Mouse (Mus musculus): ENCODE measurements around the gene Zfp493.
A peak's percentile ranks its signal among the peaks of the same experiment; 100 is the strongest.
"Not testable (repeated sequence)": the region's sequence is repeated elsewhere in the genome, so short reads cannot be mapped to it uniquely, and the experiment has no call there.

Gene Zfp493

GRCm38 (mm10) chr13:67779265-67780221, at the start of gene Zfp493:
Zfp493 (plus strand) TSS chr13:67779693.
- DNase-seq = peak; percentile 76

DNA sequence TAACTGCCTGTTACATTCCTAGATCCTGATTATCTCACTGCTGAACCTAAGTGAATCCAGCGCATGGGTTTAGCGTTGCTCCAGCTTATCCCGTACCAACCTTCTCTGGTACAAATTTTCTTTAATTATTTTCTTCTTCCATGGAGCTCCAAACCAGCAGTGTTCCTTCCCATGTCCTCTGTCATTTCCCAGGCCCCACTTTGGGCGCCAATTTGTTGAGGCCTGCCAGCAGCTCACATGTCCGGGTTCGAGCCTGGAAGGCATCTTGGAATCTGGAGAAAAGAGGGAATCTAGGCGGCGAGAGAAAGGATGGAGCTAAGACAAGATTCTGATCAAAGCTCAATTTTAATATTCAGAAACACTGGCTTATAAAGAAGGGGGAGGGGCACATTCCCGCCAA, 45.1 kb upstream of the Zfp493 start:
- not testable (repeated sequence) for DNase-seq

DNA sequence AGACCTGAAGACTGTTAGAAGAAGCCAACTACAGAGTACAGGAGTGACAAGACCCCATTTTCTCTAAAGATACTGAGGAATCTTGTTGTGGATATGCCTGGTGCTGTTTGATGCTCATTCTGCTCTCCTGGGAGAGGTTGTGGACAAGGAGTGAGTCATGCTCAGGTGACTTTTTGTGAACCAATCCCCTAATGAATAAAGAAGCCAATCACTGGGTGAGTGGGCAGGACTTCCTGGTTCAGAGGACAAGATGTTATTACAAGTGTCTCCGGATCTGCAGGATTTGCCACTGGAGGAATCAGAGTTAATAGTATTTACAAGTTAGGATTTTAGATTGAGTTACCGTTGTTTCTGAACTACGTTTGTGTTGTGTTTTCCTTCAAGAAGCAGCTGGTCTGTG, 36.6 kb upstream of the Zfp493 start:
- DNase-seq = no peak

- no peak for DNase-seq
These were observed 35.6 kb upstream of the Zfp493 start for GRCm38 (mm10) chr13:67743896-67744295.

DNA sequence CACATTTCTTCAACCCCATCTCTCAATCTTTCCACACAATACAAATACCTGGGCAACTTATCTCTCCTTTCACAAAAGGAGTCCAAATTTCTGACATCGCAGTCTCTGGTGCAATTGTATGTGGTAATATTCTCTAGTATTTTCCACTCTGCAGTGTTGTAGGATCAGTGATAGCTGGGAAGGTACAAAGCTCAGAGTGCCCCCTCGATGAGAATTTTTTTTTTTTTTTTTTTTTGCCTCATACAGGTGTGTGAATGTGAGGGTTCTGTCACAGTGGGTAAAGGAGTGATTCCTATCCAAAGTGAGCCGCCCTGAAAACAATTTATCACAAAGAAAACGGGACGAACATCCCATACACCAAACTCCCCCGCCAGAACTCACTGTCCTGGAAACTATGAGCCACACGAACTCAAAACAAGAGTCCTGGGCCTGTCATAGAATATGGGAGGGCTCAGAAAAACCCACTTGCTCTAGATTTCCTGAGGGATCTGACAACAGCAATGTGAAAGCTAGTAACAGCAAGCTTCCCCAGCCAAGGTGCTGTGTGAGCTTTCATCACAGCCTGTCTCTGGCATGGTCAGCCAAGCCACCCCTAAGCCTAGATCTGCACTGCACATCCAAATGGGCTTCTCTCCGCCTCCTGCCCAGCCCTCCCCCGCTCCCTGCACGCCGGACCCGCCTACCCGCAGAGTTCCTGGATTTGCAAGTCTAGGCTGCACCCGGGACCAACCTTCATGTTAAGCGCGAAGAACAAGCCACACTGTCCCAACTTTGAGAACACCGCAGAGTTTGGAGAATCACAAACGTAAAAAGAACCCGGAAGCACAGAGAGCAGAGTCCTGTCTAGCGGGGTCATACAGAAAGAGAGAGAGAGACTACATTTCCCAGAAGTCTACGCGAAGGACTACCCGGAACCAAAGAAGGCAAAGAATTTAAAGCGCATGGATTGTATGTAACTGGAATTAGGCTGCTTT, 24.9 kb upstream of the Zfp493 start, which contains the start of gene Zfp85:
Gene Zfp85 (minus strand): TSS at position 896 of the 974 bp plus-strand sequence.
- peak; percentile 63 for DNase-seq

- DNase-seq = no peak
These were observed 23.7 kb upstream of the Zfp493 start for GRCm38 (mm10) chr13:67755761-67756160.

- no peak for DNase-seq
These were observed 19.5 kb upstream of the Zfp493 start for GRCm38 (mm10) chr13:67759966-67760365.

DNA sequence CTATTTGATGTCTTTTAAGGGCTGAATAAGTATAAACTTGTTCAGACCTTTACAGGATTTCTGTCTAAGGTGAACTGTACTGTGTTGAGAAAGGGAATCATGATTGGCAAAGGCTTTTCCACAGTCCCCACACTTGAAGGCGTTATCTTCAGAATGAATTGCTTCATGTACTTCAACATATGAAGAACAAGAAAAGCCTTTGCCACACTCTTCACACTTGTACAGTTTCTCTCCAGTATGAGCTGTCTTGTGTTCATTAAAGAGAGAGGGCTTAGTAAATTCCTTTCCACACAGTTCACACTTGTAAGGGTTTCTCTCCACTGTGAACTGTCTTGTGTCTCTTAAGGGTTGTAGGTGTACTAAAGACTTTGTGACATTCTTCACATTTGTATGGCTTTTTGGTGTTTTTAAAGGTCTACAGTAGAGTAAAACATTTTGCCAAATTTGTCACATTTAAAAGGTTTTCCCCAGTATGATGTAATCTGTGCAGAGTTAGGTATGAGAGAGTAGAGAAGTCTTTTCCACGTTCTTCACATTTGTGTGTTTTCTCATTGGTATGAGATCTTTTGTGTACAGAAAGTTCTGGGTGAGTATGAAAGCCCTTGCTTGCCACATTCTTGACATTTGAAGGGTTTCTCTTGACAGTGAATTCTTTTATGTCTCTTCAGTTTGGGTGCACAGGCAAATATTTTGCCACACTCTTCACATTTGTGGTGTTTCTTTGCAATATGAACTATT, 16.3 kb upstream of the Zfp493 start:
- DNase-seq = no peak

- DNase-seq = no peak
These were observed 12.5 kb downstream of the Zfp493 start for GRCm38 (mm10) chr13:67791921-67792455.

DNA sequence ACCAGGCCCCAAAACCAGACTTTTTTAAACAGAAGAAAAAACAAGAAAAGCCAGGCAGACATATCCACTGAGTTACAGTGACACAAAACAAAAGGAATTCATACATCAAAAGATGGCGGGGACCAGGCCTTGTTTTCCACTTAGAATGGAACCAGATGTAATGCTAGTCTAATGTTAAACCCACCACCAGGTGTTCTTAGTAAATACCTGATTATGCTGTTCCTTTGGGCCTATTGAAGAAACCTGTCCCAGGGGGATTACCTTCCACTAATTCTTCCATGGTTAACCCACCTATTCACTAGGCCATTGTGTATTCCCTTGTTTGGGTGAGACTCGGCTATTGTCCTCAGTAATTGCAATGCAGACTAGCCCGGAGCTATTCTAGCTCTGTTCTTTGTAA, 19.1 kb downstream of the Zfp493 start:
- no peak for DNase-seq

DNA sequence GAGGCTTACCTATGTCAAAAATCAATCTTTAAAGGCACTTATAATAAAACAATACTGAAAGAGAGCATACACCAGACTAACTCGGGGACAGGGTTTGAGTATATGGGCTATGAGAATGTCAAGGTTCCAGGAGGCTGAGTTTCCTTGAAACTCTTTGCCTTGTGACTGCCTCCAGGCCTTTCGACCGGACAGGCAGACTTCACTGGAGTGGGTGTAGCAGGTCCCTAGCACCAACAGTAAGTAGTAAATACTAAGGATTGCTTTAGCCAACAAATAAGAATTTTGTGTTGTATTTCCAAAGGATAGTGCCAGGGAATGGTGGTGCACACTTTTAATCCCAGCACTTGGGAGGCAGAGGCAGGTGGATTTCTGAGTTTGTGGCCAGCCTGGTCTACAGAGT, 19.7 kb downstream of the Zfp493 start:
- DNase-seq = not testable (repeated sequence)

DNA sequence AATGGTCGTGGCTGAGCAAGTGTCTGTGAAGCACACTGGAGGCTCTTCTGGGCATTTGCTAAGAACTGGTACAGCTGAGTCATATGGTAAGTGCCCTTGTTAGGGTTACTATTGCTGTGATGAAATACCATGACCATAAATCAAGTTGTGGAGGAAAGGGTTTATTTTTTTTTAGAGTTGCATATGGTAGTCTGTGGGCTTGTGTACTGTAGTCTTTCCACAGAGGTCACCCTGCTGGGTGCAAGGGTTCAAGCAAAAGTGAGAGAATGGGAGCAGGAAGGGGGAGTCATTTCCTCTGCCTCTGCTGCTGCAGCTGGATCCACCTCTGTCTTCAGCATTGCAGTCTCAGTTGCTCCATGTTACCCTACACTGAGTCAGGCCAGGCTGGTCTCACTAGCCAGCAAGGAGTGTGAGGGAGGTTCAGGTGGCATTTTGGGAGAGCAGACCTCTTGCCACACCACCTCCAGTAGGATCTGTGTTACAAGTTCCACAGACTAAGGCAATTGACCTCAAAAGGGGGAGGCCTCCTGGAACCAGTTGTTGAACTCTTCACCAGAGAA, 32.2 kb downstream of the Zfp493 start:
- DNase-seq = no peak

- DNase-seq = no peak
These were observed 33.6 kb downstream of the Zfp493 start for GRCm38 (mm10) chr13:67812961-67813709.

- peak; percentile 70 for DNase-seq
These were observed 34.5 kb downstream of the Zfp493 start, which contains the start of gene Zfp273 for GRCm38 (mm10) chr13:67813710-67814660. Zfp273 (plus strand) TSS chr13:67813740.

DNA sequence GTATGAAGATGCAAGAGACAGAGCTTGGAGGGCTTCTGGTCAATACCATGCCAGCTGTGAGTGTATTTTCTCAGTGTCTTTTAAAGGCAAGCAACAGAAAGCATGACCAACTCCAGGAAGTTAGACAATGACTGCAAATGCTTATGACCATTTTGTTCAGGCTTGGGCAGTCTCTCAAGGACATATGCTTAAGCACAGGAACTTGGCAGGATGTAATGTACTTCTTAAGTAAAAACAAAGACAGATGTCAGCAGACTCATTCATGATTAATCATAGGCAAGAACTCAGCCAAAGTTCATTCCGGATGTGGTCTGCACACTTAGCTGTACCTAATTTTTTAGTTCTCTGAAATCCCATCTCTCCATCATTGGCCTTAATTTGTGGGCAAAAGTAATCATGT, 39.1 kb downstream of the Zfp493 start:
- no peak for DNase-seq

DNA sequence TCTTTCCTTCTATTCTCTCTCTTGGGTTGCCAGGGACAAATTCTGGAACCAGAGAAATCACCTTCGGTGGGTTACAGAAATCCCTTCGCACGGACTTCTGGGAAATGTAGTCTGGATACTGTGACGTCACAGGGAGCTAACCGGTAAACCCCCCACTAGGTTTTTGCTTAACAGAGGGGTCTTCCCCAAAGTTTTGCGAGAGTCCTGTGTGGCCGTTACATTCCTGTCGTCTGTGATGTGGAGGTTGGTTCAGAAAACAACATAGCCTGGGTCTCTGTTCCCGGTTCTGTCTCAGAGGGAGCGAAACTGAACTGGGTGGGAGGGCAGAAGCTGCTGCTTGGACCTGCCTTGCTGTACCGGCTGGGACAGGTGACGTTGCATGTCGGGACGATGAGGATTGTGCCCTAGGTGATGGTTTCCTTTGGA, 51.4 kb downstream of the Zfp493 start, which contains the start of gene Gm10037:
Gene Gm10037 (plus strand): TSS at position 196 of the 426 bp plus-strand sequence.
- peak; percentile 60 for DNase-seq

DNA sequence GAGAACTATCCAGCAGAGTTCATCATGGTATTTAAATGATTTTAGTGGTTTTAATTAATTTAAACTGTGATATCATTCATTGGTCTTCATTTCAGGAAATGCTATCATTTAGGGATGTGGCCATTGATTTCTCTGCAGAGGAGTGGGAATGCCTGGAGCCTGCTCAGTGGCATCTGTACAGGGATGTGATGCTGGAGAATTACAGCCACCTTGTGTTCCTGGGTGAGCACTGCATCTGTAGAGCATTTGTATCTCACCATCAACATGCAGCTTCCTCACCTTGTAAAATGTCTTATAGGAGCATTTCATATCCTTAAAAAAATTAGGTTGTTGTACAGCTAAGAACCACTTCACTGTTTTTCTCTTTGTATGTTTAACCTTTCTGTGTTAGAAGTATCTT, 53.6 kb downstream of the Zfp493 start:
- not testable (repeated sequence) for DNase-seq

All from thymus, postnatal 14 days (tissue).